Mouse (Mus musculus) G1E (cell line): Measurements from ENCODE around the gene Tmprss12.

ENCODE experiments used
- CTCF ChIP-seq: IDR thresholded peaks from 2 replicates; pipeline ENCODE4 v1.5.1; 2012; ENCODE audit warnings: low read depth, low read length, inconsistent platforms, mixed read lengths
- GATA1 ChIP-seq: IDR thresholded peaks from 2 replicates; pipeline ENCODE4 v1.6.1; 2012; ENCODE audit warnings: borderline replicate concordance, low read length, inconsistent platforms, mixed read lengths
- POLR2AphosphoS5 ChIP-seq: IDR thresholded peaks from 2 replicates; pipeline ENCODE4 v1.6.1; 2012; ENCODE audit warnings: low read depth, low read length, inconsistent platforms; ENCODE audit not compliant: insufficient replicate concordance

GRCm38 (mm10) chr15:100319884-100320283 lies 39.2 kb downstream of the Tmprss12 start:
- no peak for TF ChIP-seq GATA1
- TF ChIP-seq CTCF: no peak
- no peak for TF ChIP-seq POLR2AphosphoS5
